Mouse (Mus musculus): ENCODE measurements around the gene Dram2. TPM values are rescaled to one million over a fixed set of nuclear protein-coding genes. Genes with fewer than 3 reads are reported as not detected.
"Not testable (repeated sequence)": the region's sequence is repeated elsewhere in the genome, so short reads cannot be mapped to it uniquely, and the experiment has no call there.

The Dram2 gene
- polyA plus RNA-seq, 1 experiment from 2014 or later = 128 TPM

DNA sequence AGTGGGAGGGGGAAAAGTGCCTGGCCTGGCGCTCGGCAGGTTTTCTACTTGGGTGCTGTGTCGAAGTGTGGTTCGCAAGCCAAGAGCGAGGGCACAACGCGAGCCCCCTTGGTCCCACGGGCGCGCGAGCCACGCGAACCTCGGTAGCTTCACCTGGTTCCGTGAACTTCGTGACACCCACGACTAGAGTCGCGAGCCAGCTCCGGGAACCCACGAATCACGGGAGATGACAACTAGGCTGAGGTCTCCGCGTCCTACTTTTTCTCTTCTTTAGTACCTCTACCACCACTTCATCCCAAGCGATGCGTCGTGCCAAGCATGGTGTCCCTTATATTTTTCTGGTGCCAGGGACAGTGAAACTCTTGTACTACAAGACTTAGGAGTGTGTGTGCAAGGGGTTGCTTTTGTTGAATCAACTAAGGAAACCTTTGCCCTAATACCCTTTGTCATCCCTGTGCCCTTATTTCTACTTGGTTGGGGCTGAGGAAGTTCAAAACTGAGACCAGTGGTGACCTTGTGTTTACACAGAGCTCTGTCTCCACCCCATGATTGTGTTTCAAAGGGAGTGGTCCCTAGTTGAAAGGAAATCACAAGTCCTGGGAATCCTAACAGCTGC lies 434 bp downstream of the Dram2 start:
- TF ChIP-seq CTCF (IDR thresholded peaks at IDR 0.05) = no peak
- no peaks in the 10 kb centered on the region for H3K27me3 ChIP-seq
- in situ Hi-C loops (cut with MboI; ENCODE audit: low pct_unique_long_range_greater_than_20kb) = no loop called here
- POLR2A ChIA-PET = interaction anchor here (2.3 kb wide), 1 partner anchor 12 kb away, joined by 11 read pairs; no protein-coding TSS in a partner anchor
- CTCF ChIA-PET = interaction anchor here (0.8 to 1.7 kb wide), 5 partner anchors 10 to 37 kb away, joined by 3 to 6 read pairs (median 4); no protein-coding TSS in a partner anchor
- DNase-seq (ENCODE audit: low read depth, low spot score) = no peak
- no peak for ATAC-seq

DNA sequence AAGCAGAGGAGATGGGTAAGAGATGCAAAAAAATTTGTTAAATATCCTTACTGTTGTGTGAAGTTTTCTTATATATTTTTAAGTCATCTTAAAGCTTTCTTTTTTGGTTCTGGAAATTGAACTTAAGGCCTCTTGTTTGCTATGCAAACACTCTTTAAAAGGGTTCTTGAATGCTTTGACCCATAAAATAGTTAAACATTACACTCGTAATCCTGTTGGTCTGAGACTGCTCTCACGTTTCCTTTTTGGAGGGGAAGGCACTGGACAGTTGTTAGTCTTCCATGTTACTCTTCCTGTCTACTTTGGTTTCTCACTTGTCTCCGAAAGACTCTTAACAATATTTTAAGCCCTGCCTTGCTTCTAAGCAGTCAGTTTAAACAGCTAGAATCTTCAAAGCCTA lies 1.4 kb downstream of the Dram2 start:
- ATAC-seq (no peak), DNase-seq (ENCODE audit: low read depth, low spot score) (no peak)
- CTCF ChIA-PET = interaction anchor here (0.8 kb wide), 1 partner anchor 9 kb away, joined by 4 read pairs; no protein-coding TSS in a partner anchor
- H3K27me3 ChIP-seq = no peaks in the 10 kb centered on the region
- POLR2A ChIA-PET = no interaction called here
- no peak for TF ChIP-seq CTCF (IDR thresholded peaks at IDR 0.05)
- in situ Hi-C loops (cut with MboI; ENCODE audit: low pct_unique_long_range_greater_than_20kb) = no loop called here

DNA sequence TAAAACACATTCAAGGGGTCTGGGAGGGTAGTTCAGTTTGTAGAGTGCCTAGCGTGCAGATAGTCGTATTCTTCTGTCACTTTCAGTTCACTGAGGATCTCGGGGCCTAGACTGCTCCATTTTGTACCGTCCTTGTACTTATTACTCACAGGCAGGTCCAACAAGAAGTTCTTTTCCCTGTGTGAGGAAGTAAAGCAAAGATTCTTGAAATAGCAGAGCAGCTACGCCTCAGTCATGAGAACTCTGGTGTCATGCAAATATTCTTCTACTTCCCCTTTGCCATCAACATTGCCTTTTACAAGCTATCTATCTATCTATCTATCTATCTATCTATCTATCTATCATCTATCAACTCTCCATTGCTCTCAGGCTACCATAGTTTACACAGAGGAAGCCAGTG lies 5.8 kb downstream of the Dram2 start:
- in situ Hi-C loops (cut with MboI; ENCODE audit: low pct_unique_long_range_greater_than_20kb) = no loop called here
- ATAC-seq (no peak), DNase-seq (ENCODE audit: low read depth, low spot score) (no peak)
- H3K27me3 ChIP-seq = no peaks in the 10 kb centered on the region
- TF ChIP-seq CTCF (IDR thresholded peaks at IDR 0.05) = no peak
- POLR2A ChIA-PET = no interaction called here
- CTCF ChIA-PET = interaction anchor here (1.0 to 1.1 kb wide), 2 partner anchors 14 to 15 kb away, joined by 3 to 4 read pairs; no protein-coding TSS in a partner anchor

DNA sequence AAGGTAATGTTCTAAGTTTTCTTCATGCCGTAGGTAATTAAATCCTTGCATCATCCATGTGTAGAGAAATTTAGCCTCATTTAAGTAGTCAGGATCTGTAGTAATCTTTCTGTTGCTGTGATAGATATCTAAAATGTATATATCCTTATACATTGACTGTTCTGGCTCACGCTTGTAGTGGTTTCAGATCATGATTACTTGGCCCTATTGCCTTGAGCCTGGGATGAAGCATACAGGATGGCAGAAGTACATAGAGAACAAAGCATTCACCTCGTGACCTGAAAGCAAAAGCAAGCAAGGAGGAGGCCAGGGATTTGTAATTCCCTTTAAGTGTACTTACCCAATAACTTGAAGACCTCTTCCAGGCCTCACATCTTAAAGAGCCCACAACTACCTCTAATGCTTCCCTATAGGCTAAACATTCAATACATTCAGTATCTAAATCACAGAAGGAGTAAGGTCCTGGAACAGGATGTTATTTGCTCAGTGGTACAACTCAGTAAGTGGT lies 8.2 kb downstream of the Dram2 start:
- H3K27me3 ChIP-seq = no peaks in the 10 kb centered on the region
- TF ChIP-seq CTCF (IDR thresholded peaks at IDR 0.05) = no peak
- CTCF ChIA-PET = no interaction called here
- POLR2A ChIA-PET = no interaction called here
- ATAC-seq (no peak), DNase-seq (ENCODE audit: low read depth, low spot score) (no peak)
- in situ Hi-C loops (cut with MboI; ENCODE audit: low pct_unique_long_range_greater_than_20kb) = no loop called here

DNA sequence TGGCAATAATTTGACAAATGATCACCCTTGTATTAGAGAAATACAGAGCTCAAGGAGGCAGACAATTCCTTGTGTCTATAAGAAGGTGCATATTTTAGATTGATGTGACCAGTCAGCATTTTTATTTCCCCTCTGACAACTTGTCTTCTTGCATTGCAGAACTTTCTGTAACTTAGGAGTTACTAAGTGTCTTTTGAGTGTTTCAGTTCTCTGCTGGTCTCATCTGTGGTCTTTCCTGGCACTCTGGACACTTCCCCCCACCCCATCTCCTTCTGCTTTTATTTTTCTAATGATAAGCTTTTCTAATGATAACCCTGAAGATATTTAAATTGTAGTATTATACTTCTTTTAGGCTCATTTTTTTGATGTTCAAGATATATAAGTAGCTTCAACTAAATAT lies 10.7 kb downstream of the Dram2 start:
- CTCF ChIA-PET = interaction anchor here (1.2 to 1.5 kb wide), 2 partner anchors 10 to 13 kb away, joined by 4 to 6 read pairs; no protein-coding TSS in a partner anchor
- no peak for ATAC-seq
- no peak for DNase-seq (ENCODE audit: low read depth, low spot score)
- TF ChIP-seq CTCF (IDR thresholded peaks at IDR 0.05) = no peak
- H3K27me3 ChIP-seq = no peaks in the 10 kb centered on the region
- in situ Hi-C loops (cut with MboI; ENCODE audit: low pct_unique_long_range_greater_than_20kb) = no loop called here
- POLR2A ChIA-PET = no interaction called here

DNA sequence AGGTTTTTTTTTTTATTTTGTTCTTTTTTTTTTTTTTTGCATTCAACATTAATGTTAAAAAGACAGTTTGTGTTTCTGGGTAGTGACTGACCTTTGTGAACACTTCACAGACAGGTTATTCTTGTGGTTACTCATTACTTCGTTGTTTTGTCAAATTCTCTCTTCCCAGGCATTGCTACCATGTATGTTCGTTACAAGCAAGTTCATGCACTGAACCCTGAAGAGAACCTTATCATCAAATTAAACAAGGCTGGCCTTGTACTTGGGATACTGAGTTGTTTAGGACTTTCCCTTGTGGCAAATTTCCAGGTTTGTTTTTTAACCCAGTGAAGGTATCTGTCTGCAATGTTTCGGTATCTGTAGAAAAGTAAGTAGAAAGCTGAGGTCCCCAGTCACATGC lies 18.3 kb downstream of the Dram2 start:
- no peaks in the 10 kb centered on the region for H3K27me3 ChIP-seq
- DNase-seq (ENCODE audit: low read depth, low spot score) (no peak), ATAC-seq (no peak)
- ChIA-PET POLR2A (no interaction called here), CTCF (no interaction called here)
- in situ Hi-C loops (cut with MboI; ENCODE audit: low pct_unique_long_range_greater_than_20kb) = loop anchor here (10.0 kb wide), 1 partner anchor 309 kb away; no protein-coding TSS in a partner anchor
- no peak for TF ChIP-seq CTCF (IDR thresholded peaks at IDR 0.05)

DNA sequence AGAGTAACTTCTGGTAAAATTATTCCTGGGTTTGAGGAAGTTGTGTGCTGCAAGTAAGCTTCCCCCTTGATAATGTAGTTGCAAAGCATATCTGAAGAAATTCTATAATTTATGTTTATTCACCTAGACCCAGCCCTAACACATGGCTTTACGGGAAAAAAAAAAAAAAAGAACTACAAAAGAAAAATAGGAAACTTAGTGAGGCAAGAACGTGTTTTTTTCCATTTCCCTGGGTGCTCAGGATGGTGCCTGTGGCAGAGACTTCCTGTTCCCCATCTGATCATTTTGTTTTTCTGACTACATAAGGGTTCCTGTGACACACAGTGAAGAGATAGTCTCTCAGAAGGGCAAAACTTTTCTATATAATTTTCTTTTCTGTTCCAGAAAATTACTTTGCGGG lies 25.6 kb downstream of the Dram2 start:
- DNase-seq (ENCODE audit: low read depth, low spot score) = no peak
- CTCF ChIA-PET = no interaction called here
- in situ Hi-C loops (cut with MboI; ENCODE audit: low pct_unique_long_range_greater_than_20kb) = no loop called here

DNA sequence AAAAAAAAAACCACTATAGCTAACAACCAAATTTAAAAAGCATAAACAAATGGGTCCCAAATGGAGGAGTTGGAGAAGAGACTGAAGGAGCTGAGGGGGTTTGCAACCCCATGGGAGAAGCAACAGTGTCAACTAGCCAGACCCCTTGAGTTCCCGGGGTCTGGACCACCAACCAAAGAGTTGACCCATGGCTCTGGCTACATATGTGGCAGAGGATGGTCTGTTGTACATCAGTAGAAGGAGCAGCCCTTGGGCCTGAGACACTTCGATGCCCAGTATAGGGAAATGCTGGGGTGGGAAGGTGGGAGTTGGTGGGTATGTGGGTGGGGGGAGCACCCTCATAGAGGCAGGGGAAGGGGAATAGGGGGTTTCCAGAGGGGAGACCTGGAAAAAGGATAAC lies 31.7 kb downstream of the Dram2 start:
- ChIA-PET CTCF (no interaction called here), POLR2A (no interaction called here)
- in situ Hi-C loops (cut with MboI; ENCODE audit: low pct_unique_long_range_greater_than_20kb) = no loop called here
- ATAC-seq = no peak
- TF ChIP-seq CTCF (IDR thresholded peaks at IDR 0.05) = no peak
- DNase-seq (ENCODE audit: low read depth, low spot score) = no peak
- no peaks in the 10 kb centered on the region for H3K27me3 ChIP-seq

More for the DNA sequence above, 25.6 kb downstream of the Dram2 start:
- H3K27me3 ChIP-seq = no peaks in the 10 kb centered on the region
- TF ChIP-seq CTCF (IDR thresholded peaks at IDR 0.05) = no peak
- no peak for ATAC-seq
- POLR2A ChIA-PET = interaction anchor here (0.7 kb wide), 1 partner anchor 94 kb away, joined by 4 read pairs; no protein-coding TSS in a partner anchor

DNA sequence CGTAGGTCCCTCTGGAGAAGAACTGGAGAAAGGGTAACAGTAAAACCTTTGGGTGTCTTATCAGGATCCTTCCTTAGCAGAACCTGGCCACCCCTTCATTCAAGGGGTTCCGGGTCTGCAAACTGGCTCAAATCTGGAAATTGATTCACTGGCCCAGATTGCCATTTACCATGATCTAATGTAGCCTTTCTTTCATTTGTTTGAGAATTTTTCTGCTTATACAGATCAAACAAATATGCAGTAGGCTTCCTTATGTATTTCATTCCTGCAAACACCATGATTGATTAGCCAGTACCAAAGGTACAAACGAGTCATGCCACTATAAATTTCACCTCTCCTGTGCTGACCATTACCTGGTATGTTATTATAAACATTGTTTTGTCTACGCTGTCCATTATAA lies 46.0 kb downstream of the Dram2 start:
- ATAC-seq; DNase-seq (ENCODE audit: low read depth, low spot score); in situ Hi-C loops (cut with MboI; ENCODE audit: low pct_unique_long_range_greater_than_20kb); H3K27me3 ChIP-seq; CTCF ChIA-PET; POLR2A ChIA-PET: not testable (repeated sequence)

DNA sequence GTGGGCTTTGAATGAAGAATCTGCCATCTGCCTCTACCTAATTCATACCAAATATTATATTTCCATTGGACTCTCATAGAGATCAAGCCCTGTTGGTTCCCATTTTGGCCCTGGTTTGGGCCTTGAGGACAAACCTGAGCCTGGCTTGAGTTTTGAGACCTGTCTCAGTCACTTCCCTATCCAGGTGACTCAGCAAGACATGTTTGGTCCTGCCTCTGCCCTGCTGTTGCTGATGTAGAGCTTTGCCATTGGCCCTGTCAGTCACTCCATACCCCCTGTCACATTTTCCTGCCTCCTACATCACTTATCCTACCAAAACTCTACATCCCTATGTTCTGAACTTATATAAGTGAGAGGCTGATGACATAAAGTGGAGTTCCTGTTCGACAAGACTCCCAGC lies 70.5 kb downstream of the Dram2 start:
- TF ChIP-seq CTCF (IDR thresholded peaks at IDR 0.05) = no peak
- no peak for ATAC-seq
- ChIA-PET POLR2A (interaction anchor here (0.7 kb wide), 1 partner anchor 8 kb away, joined by 3 read pairs; no protein-coding TSS in a partner anchor), CTCF (no interaction called here)
- no peaks in the 10 kb centered on the region for H3K27me3 ChIP-seq
- in situ Hi-C loops (cut with MboI; ENCODE audit: low pct_unique_long_range_greater_than_20kb) = no loop called here
- DNase-seq (ENCODE audit: low read depth, low spot score) = no peak

Other genes with a start within 250 kb of the Dram2 start
- gene Chil6, start 141.6 kb upstream of the Dram2 start, polyA plus RNA-seq (2021) = not detected
- 0.56 TPM for gene Dennd2d, start 65.4 kb upstream of the Dram2 start, polyA plus RNA-seq (2021)
- 59.0 TPM for gene Cept1, start within 50 bp of the Dram2 start, polyA plus RNA-seq (2021)
- 29.3 TPM for gene Lrif1, start 137.2 kb downstream of the Dram2 start, polyA plus RNA-seq (2021)
- gene Cd53, start 242.4 kb downstream of the Dram2 start, polyA plus RNA-seq (2021) = not detected